Mouse (Mus musculus) heart, embryonic 13.5 days (tissue): ENCODE measurements around the gene Hoxc11. TPM values are rescaled to one million over a fixed set of nuclear protein-coding genes. Genes with fewer than 3 reads are reported as not detected.
A peak's percentile ranks its signal among the peaks of the same experiment; 100 is the strongest.

Experiments used
- ATAC-seq: fragments of 200-750 bp; cut with Nextera tagmentation; 2 replicates; pipeline ENCODE4 v1.8.0; 2017; ENCODE audit warnings: moderate TSS enrichment; ENCODE audit not compliant: insufficient number of reproducible peaks, low FRiP score, low TSS enrichment; ENCODE audit errors: extremely low read depth
- H3K27ac ChIP-seq: fragments of 300-500 bp; sonication (generic); replicated peaks from 2 replicates; pipeline ENCODE4 v1.5.1; 2015; ENCODE audit warnings: moderate library complexity, mild to moderate bottlenecking, inconsistent platforms
- H3K27me3 ChIP-seq: fragments of 300-500 bp; sonication (generic); replicated peaks from 2 replicates; pipeline ENCODE4 v1.6.1; 2015; ENCODE audit warnings: mild to moderate bottlenecking, inconsistent platforms
- H3K36me3 ChIP-seq: fragments of 300-500 bp; sonication (generic); 2 replicates; pipeline ENCODE4 v1.6.1; 2015; ENCODE audit warnings: mild to moderate bottlenecking, inconsistent platforms
- H3K4me1 ChIP-seq: fragments of 300-500 bp; sonication (generic); 2 replicates; pipeline ENCODE4 v1.6.1; 2015; ENCODE audit warnings: inconsistent platforms
- H3K4me2 ChIP-seq: fragments of 300-500 bp; sonication (generic); 2 replicates; pipeline ENCODE4 v1.6.1; 2015; ENCODE audit warnings: inconsistent platforms, mild to moderate bottlenecking, moderate library complexity
- H3K4me3 ChIP-seq: fragments of 300-500 bp; sonication (generic); 2 replicates; pipeline ENCODE4 v1.5.1; 2015; ENCODE audit warnings: moderate library complexity, mild to moderate bottlenecking, inconsistent platforms
- H3K9ac ChIP-seq: fragments of 300-500 bp; sonication (generic); 2 replicates; pipeline ENCODE4 v1.6.1; 2015; ENCODE audit warnings: inconsistent platforms, mild to moderate bottlenecking, moderate library complexity
- H3K9me3 ChIP-seq: fragments of 300-500 bp; sonication (generic); 2 replicates; pipeline ENCODE4 v1.6.1; 2016; ENCODE audit warnings: inconsistent platforms
- WGBS: fragments of 180-500 bp; shearing (Covaris S2); methylation state at CpG from one replicate; pipeline ENCODE4 v1.1.7; 2015; ENCODE audit warnings: mixed read lengths; 5-methylcytosine and 5-hydroxymethylcytosine counted together
- polyA plus RNA-seq: library from polyadenylated mRNA; unstranded; fragments of >200 nt; fragmentation: Nextera tagmentation; extraction: Ambion mirVana; gene quantifications from 2 replicates; pipeline ENCODE4 v1.2.1, GENCODE M21; 2015

Hoxc11 gene
- polyA plus RNA-seq, 1 experiment from 2014 or later: not detected

- H3K4me2 ChIP-seq: no peak overlapping the region
- ATAC-seq: no peak
- no peaks in the 10 kb centered on the region for H3K9me3 ChIP-seq
- 1% methylated on average over 30 of the region's 34 CpGs for WGBS
- H3K9ac ChIP-seq: no peak overlapping the region
- H3K4me3 ChIP-seq: no peak overlapping the region
- H3K27ac ChIP-seq: no peak overlapping the region
- H3K36me3 ChIP-seq: no peaks in the 10 kb centered on the region
- H3K27me3 ChIP-seq: peaks cover 100% of the 10 kb centered on the region
- H3K4me1 ChIP-seq: peaks cover 13% of the 10 kb centered on the region; the same call in 1 of the 2 replicates
Observed at GRCm38 (mm10) chr15:102939256-102940155, 14.7 kb upstream of the Hoxc11 start.

DNA sequence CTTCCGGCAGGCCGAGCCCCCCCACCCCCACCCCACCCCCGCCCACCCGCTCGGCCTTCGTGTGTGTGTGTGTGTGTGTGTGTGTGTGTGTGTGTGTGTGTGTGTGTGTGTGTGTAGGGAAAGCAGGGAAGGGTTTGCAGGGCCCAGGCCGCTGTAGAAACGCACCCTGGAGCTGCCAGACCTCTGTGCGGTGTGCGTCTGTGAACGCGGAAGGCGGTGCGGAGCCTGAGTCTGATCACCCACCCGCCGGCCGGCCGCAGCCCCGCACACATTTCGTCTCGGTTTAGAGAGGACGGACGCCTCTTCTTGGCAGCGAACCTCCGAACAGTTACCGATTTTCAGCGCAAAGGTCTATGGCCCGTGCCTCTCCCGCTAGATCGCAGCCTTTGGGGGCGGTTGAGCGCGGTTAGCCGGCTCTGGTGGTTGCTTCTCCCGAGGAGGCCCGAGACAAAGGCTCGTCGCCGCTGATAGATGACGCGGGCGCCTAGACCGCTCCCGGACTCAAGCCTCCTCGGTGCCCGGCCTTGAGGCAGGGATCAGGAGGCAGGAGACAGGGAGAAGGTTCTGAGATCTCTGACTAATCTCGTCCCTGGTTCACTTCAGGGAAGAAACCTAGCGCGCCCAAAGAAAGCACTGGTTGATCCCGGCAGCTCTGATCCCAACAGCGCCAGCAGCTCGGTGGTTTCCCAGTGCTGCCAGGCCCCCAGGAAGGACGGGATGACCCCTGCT is 11.3 kb upstream of the Hoxc11 start:
- Histone ChIP-seq H3K9me3 (no peaks in the 10 kb centered on the region), H3K4me1 (peaks cover 6% of the 10 kb centered on the region; the same call in 1 of the 2 replicates), H3K27ac (no peak overlapping the region), H3K9ac (0 out of 2 replicates have a peak overlapping the region, but pooled peaks have one; percentile 50), H3K4me2 (peak overlapping the region; percentile 66), H3K4me3 (peak overlapping the region; percentile 40), H3K36me3 (no peaks in the 10 kb centered on the region), H3K27me3 (peaks cover 100% of the 10 kb centered on the region)
- ATAC-seq: no peak
- 1% methylated on average over 53 of the region's 53 CpGs for WGBS

GRCm38 (mm10) chr15:102943468-102943813 is 10.8 kb upstream of the Hoxc11 start:
- H3K9ac ChIP-seq: no peak overlapping the region
- no peak overlapping the region for H3K27ac ChIP-seq
- WGBS: 3% methylated on average over 5 of the region's 5 CpGs
- H3K36me3 ChIP-seq: no peaks in the 10 kb centered on the region
- peak overlapping the region; percentile 40 for H3K4me3 ChIP-seq
- ATAC-seq: no peak
- peaks cover 100% of the 10 kb centered on the region for H3K27me3 ChIP-seq
- peak overlapping the region; percentile 66 for H3K4me2 ChIP-seq
- no peaks in the 10 kb centered on the region for H3K9me3 ChIP-seq
- H3K4me1 ChIP-seq: peaks cover 6% of the 10 kb centered on the region; the same call in 1 of the 2 replicates

DNA sequence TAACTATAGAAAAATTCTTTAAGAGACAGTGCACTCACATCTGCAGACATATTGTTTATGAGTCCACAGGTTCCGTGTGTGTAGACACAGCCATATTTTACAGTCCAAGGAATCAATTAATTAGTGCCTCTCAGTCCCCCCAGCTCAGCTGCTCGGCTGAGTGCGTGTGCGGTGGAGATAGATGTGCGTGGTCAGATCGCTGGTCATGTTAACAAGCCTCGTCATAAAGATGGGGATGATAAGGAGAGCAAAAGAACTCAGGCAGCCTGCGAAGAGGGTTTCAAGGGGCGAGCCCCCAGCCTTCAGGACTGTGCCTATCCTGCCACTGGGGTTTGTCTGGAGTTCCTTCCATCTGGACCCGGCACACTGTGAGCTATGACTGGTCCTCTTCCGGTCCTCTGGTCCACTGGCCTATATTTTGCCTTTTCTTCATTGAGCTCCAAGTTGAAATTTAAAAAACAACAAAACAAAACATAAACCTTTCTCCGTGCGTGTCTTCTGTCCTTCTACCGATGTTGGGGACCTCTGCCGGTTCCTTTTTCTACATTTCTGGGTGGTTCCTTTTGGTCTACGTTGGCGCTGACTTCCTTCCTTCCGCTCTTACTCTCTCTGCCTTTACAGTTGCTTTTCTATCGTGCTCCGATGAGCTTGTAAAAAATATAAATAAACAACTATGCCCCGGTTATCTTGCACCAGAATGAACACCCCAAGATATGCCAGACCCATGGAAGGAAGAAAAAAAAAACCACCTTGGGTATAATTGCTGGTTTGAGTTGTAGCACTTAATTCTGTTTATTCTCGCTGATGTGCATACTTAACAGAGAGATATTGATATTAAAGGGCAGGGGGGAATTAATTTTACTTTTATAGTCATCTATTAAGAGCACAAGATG is 8.8 kb upstream of the Hoxc11 start:
- Histone ChIP-seq H3K27ac (no peak overlapping the region), H3K4me2 (no peak overlapping the region), H3K27me3 (peaks cover 100% of the 10 kb centered on the region), H3K4me3 (no peak overlapping the region), H3K36me3 (no peaks in the 10 kb centered on the region), H3K9ac (no peak overlapping the region), H3K4me1 (peaks cover 6% of the 10 kb centered on the region; the same call in 1 of the 2 replicates), H3K9me3 (no peaks in the 10 kb centered on the region)
- no peak for ATAC-seq
- WGBS: 12% methylated on average over 22 of the region's 22 CpGs

DNA sequence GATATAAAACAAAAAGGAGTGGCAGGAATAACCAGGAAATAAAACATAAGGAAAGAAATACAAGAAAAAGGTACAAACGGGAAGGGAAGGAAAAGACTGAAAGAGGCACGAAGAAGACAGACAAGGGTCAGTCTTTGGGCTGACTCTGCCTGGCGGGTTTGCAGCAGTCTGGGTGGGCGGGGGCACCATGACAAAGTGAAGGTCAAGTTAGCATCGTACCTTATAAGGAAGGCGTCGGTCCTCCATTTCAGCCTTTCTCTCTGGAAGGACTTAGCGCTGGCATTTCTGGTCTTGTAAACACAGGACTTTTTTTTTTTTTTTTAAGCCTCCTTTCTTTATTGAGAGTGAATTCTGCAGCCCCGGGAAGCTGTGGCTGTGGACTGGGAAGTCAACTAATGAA is 7.0 kb upstream of the Hoxc11 start:
- H3K36me3 ChIP-seq: no peaks in the 10 kb centered on the region

DNA sequence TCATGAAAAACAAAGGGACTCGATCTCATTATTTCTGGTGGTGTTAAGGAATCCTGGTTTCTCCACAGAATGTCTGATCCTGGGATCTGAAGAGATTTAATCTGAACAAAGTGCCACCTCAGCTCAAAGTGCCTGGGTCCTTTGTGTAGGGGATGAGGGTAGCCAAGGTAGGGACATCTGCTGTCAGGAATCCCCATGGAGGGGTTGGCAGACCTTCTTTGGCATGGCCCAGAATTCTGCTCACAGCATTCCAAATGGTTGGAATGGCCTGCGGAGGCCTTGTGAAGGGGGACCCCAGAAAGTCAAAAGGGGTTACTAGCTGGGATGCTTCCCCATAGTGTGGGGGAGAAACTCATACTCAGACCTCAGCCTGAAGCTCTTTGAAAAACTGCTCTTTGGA is 5.4 kb upstream of the Hoxc11 start:
- Histone ChIP-seq H3K4me3 (no peak overlapping the region), H3K27me3 (peaks cover 100% of the 10 kb centered on the region), H3K4me2 (no peak overlapping the region), H3K9ac (no peak overlapping the region), H3K36me3 (no peaks in the 10 kb centered on the region), H3K9me3 (no peaks in the 10 kb centered on the region), H3K4me1 (no peaks in the 10 kb centered on the region), H3K27ac (no peak overlapping the region)
- WGBS: 22% methylated on average over 2 of the region's 2 CpGs
- ATAC-seq: no peak

More for the DNA sequence above, 7.0 kb upstream of the Hoxc11 start:
- Histone ChIP-seq H3K9me3 (no peaks in the 10 kb centered on the region), H3K4me3 (no peak overlapping the region), H3K27ac (no peak overlapping the region), H3K9ac (no peak overlapping the region), H3K4me2 (no peak overlapping the region), H3K4me1 (peaks cover 6% of the 10 kb centered on the region; the same call in 1 of the 2 replicates), H3K27me3 (peaks cover 100% of the 10 kb centered on the region)
- 2% methylated on average over 9 of the region's 9 CpGs for WGBS
- ATAC-seq: no peak

DNA sequence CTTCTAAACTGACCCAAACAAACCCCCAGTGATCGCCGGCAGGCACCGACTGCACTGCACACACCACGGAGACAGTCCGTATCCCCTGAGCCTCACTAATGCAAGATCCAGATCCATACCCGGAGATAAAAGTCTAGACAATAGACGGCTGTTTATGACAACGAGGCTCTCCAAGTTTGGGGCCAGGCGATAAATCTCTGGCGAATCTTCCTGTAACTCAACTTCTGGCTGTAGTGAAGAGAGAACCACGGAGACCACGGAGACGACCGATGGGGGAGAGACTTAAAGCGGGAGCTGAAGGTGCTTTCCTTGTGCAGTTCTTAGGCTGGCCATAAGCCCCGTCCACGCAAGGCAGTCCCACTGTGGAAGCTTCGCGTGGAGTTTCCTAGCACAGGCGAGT is 4.5 kb upstream of the Hoxc11 start:
- whole genome bisulfite sequencing: 2% methylated on average over 20 of the region's 20 CpGs
- Histone ChIP-seq H3K36me3 (no peaks in the 10 kb centered on the region), H3K4me3 (no peak overlapping the region), H3K4me1 (no peaks in the 10 kb centered on the region), H3K9ac (no peak overlapping the region), H3K4me2 (no peak overlapping the region), H3K27me3 (peaks cover 100% of the 10 kb centered on the region), H3K27ac (no peak overlapping the region), H3K9me3 (no peaks in the 10 kb centered on the region)
- no peak for ATAC-seq

DNA sequence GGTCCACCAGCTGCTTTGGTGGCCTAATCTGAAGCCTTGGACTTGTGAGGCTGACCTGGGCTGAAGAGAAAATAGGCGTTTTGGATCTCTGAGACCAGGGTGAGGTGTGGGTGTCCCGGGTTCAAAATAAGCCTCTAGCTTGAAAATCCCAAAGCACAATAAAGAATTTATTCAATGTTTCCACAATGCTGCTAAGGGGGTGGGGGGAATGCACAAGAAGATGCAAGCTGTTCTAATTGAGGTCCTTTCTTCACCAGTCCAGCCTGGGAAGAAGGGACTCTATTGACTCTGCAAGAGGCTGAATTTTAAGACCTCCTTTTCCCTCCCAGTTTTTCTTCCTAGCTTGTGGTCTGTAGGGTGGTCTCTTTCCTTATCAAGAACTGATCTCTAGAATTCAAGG is 3.4 kb upstream of the Hoxc11 start:
- no peaks in the 10 kb centered on the region for H3K36me3 ChIP-seq
- no peak overlapping the region for H3K27ac ChIP-seq
- ATAC-seq: no peak
- peaks cover 100% of the 10 kb centered on the region for H3K27me3 ChIP-seq
- no peak overlapping the region for H3K9ac ChIP-seq
- WGBS: 10% methylated on average over 2 of the region's 2 CpGs
- H3K9me3 ChIP-seq: no peaks in the 10 kb centered on the region
- no peak overlapping the region for H3K4me3 ChIP-seq
- H3K4me2 ChIP-seq: no peak overlapping the region
- H3K4me1 ChIP-seq: no peaks in the 10 kb centered on the region; the same call in 1 of the 2 replicates

DNA sequence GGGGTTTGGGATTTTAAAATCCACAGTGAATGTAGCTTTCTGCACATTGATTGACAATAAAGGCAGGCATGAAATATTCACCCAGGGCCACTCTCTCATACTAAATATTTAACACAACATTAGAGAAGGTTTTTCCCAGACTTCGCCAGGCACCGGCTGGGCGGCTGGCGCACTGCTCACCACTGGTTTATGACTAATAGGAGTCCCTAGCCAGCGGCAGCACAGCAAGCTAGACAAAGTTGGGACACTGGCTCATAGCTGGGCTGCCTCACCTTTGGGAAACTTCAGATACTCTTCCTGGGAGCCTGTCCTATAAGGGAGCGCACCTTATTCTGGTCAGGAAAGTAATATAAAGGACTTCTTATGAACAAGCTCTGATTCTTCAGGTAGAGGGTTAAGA is 666 bp upstream of the Hoxc11 start:
- peaks cover 5% of the 10 kb centered on the region; the same call in 1 of the 2 replicates for H3K4me1 ChIP-seq
- no peak overlapping the region for H3K9ac ChIP-seq
- ATAC-seq: no peak
- no peak overlapping the region for H3K4me3 ChIP-seq
- H3K9me3 ChIP-seq: no peaks in the 10 kb centered on the region
- H3K27ac ChIP-seq: no peak overlapping the region
- peaks cover 100% of the 10 kb centered on the region for H3K27me3 ChIP-seq
- no peaks in the 10 kb centered on the region for H3K36me3 ChIP-seq
- WGBS: 4% methylated on average over 6 of the region's 6 CpGs
- H3K4me2 ChIP-seq: no peak overlapping the region

- no peak for ATAC-seq
- H3K27me3 ChIP-seq: peaks cover 100% of the 10 kb centered on the region
- H3K36me3 ChIP-seq: no peaks in the 10 kb centered on the region
- H3K27ac ChIP-seq: no peak overlapping the region
- no peak overlapping the region for H3K9ac ChIP-seq
- H3K4me2 ChIP-seq: no peak overlapping the region
- H3K4me1 ChIP-seq: peaks cover 5% of the 10 kb centered on the region; the same call in 1 of the 2 replicates
- no peaks in the 10 kb centered on the region for H3K9me3 ChIP-seq
- WGBS: 0% methylated on average over 28 of the region's 28 CpGs
- H3K4me3 ChIP-seq: no peak overlapping the region
Observed at GRCm38 (mm10) chr15:102955007-102955382, 768 bp downstream of the Hoxc11 start.
